Mouse (Mus musculus): Measurements from ENCODE around the gene Gm44579. TPM values are rescaled to one million over a fixed set of nuclear protein-coding genes. Genes with fewer than 3 reads are reported as not detected.

The Gm44579 gene
- not detected for polyA plus RNA-seq (2014; fragmentation: Illumina TruSeq; extraction: RNeasy Lipid Tissue Mini Kit (QIAGEN cat#74804); ENCODE audit: low read depth, low replicate concordance)

DNA sequence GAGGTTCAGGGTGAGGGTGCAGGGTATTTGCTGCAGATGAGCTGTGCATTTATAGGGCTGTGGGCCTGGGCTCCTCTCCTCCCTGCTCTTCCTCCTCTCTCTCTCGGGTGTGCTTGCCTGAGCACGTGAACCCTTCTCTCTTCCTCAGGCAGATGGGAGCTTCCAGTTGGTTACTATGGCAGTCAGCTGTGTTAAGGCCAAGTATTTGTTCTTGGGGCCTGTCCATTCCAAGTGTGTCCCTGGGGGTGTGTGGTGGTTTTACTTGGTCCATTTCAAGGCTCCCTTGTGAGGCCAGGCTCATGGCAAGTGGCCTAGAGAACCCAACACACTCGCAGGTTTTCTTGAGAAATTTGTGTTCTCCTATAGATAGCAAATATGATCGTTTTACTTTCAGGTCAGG lies at the start of gene Gm44579, which contains the start of gene Olfr287:
Gene Gm44579, minus strand, starts transcription at position 101 of the 400 bp plus-strand sequence.
Gene Olfr287, minus strand, starts transcription at position 180 of the 400 bp plus-strand sequence.

DNA sequence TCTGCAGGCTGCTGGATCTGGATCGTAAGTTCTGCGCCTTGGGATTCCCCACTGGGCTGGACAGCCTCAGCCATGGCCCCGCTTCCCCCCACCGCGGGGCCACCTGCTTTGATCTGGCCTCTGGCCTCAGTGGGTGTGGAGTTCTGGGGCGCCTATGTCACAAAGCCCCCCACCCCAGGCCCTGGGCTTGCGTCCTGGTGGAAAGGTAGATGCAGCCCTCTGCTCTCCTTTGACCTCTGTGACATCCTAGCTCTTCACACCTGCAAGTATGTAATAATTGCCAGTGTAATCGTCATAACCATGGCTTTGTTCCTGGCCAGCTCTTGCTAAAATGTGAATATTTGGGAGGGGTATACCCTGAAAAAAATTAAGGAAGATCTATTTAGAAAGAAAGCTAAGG lies 36.4 kb upstream of the Gm44579 start, which contains the start of gene H1fnt:
Gene H1fnt, minus strand, starts transcription at position 101 of the 400 bp plus-strand sequence.

DNA sequence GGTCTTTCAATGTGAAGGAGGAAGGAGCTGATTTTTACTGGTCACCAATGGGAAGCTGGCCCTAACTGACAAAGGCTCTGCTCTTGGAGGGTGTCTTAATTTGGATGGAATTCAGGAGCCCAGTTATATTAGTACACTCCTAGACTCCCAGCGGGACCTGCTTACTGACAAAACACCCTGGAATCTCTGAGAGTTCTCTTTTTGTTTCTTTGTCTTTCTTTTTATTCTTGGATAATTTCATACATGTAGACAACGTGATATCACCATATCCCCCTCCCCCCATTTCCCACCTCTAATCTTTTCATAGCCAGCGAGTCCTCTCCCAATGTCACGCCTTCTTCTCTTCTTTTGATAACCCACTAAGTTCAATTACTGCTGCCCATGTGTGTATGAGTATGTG lies 13.6 kb upstream of the Gm44579 start, which contains the start of gene Olfr286:
Gene Olfr286, minus strand, starts transcription at position 101 of the 400 bp plus-strand sequence.

DNA sequence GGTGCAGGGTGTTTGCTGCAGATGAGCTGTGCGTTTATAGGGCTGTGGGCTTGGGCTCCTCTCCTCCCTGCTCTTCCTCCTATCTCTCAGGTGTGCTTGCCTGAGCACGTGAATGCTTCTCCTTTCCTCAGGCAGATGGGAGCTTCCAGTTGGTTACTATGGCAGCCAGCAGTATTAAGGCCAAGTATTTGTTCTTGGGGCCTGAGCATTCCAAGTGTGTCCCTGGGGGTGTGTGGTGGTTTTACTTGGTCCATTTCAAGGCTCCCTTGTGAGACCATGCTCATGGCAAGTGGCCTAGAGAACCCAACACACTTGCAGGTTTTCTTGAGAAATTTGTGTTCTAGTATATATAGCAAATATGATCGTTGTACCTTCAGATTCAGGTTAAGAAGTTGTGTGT lies 25.3 kb downstream of the Gm44579 start, which contains the start of gene Olfr288:
Gene Olfr288, minus strand, starts transcription at position 101 of the 400 bp plus-strand sequence.

DNA sequence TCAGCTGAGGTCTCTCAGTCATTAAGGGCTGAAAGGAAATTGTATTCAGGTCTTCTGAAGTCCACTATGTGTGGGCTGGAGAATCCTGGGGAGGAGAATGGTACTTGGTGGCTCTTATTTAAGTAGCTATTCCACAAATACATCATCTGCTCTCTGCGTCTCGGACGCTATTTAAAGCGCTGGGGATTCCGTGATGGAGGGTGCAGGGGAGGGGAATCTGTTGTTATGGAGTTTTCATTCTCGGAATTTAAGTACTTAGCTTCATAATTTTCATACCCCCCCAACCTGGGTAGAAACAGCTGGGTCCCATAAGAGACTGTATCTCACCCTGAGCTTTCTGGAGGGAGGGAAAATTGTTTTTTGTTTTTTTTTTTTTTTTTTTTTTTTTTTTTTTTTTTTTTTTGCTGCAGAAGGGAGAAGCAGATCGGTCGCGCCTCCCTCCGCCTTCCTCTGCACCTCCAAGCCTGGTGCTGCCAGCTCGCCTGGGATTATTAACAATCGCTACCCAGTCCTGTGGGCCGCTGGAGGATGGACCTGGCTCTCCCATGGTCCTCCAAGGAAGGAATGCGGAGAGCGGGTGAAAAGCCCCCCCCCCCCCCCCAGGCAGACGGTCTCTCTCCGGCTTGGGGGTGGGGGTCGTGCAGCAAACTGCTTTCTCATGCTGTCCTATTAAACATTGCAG lies 53.7 kb downstream of the Gm44579 start, which contains the start of gene Ccdc184:
Gene Ccdc184, plus strand, starts transcription at position 196 of the 682 bp plus-strand sequence.

DNA sequence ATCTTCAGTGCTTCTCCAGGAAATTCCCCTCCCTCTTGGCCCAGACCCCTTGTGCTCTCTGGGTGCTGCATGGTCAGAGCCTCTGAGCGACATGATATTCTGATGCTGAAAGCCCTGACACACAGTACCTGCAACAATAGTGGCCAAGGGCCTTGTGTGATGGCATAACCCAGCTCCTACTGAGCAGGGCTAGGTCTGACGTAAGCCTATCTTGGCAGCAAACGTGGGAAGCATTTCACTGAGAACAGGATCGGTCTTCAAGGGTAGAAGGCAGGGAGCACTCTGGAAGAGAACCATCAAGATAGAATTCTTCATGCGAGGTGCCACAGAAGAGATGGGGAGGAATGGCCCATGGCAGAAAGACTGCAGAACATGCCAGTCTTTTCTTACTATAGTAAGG lies 55.3 kb downstream of the Gm44579 start, which contains the start of gene Asb8:
Gene Asb8, minus strand, starts transcription at position 101 of the 400 bp plus-strand sequence.

Other genes with a start within 250 kb of the Gm44579 start
- not detected for gene Col2a1, start 216.3 kb downstream of the Gm44579 start, polyA plus RNA-seq (2014; fragmentation: Illumina TruSeq; extraction: RNeasy Lipid Tissue Mini Kit (QIAGEN cat#74804); ENCODE audit: low read depth, low replicate concordance)
- gene Pfkm, start 128.4 kb downstream of the Gm44579 start, polyA plus RNA-seq (2014; fragmentation: Illumina TruSeq; extraction: RNeasy Lipid Tissue Mini Kit (QIAGEN cat#74804); ENCODE audit: low read depth, low replicate concordance) = 11.9 TPM
- 36.2 TPM for gene Senp1, start 127.2 kb downstream of the Gm44579 start, polyA plus RNA-seq (2014; fragmentation: Illumina TruSeq; extraction: RNeasy Lipid Tissue Mini Kit (QIAGEN cat#74804); ENCODE audit: low read depth, low replicate concordance)
- 29.8 TPM for gene Asb8, start 55.4 kb downstream of the Gm44579 start, polyA plus RNA-seq (2014; fragmentation: Illumina TruSeq; extraction: RNeasy Lipid Tissue Mini Kit (QIAGEN cat#74804); ENCODE audit: low read depth, low replicate concordance)
- gene Ccdc184, start 53.8 kb downstream of the Gm44579 start, polyA plus RNA-seq (2014; fragmentation: Illumina TruSeq; extraction: RNeasy Lipid Tissue Mini Kit (QIAGEN cat#74804); ENCODE audit: low read depth, low replicate concordance) = not detected
- not detected for gene Olfr288, start 25.4 kb downstream of the Gm44579 start, polyA plus RNA-seq (2014; fragmentation: Illumina TruSeq; extraction: RNeasy Lipid Tissue Mini Kit (QIAGEN cat#74804); ENCODE audit: low read depth, low replicate concordance)
- gene Olfr287, start 79 bp upstream of the Gm44579 start, polyA plus RNA-seq (2014; fragmentation: Illumina TruSeq; extraction: RNeasy Lipid Tissue Mini Kit (QIAGEN cat#74804); ENCODE audit: low read depth, low replicate concordance) = not detected
- gene Olfr286, start 13.5 kb upstream of the Gm44579 start, polyA plus RNA-seq (2014; fragmentation: Illumina TruSeq; extraction: RNeasy Lipid Tissue Mini Kit (QIAGEN cat#74804); ENCODE audit: low read depth, low replicate concordance) = not detected
- not detected for gene H1fnt, start 36.3 kb upstream of the Gm44579 start, polyA plus RNA-seq (2014; fragmentation: Illumina TruSeq; extraction: RNeasy Lipid Tissue Mini Kit (QIAGEN cat#74804); ENCODE audit: low read depth, low replicate concordance)
- 3.4 TPM for gene Zfp641, start 75.2 kb upstream of the Gm44579 start, polyA plus RNA-seq (2014; fragmentation: Illumina TruSeq; extraction: RNeasy Lipid Tissue Mini Kit (QIAGEN cat#74804); ENCODE audit: low read depth, low replicate concordance)
- gene Olfr285, start 96.4 kb upstream of the Gm44579 start, polyA plus RNA-seq (2014; fragmentation: Illumina TruSeq; extraction: RNeasy Lipid Tissue Mini Kit (QIAGEN cat#74804); ENCODE audit: low read depth, low replicate concordance) = not detected
- gene Olfr284, start 120.0 kb upstream of the Gm44579 start, polyA plus RNA-seq (2014; fragmentation: Illumina TruSeq; extraction: RNeasy Lipid Tissue Mini Kit (QIAGEN cat#74804); ENCODE audit: low read depth, low replicate concordance) = not detected
- gene Olfr283, start 160.0 kb upstream of the Gm44579 start, polyA plus RNA-seq (2014; fragmentation: Illumina TruSeq; extraction: RNeasy Lipid Tissue Mini Kit (QIAGEN cat#74804); ENCODE audit: low read depth, low replicate concordance) = not detected
- not detected for gene Olfr282, start 210.2 kb upstream of the Gm44579 start, polyA plus RNA-seq (2014; fragmentation: Illumina TruSeq; extraction: RNeasy Lipid Tissue Mini Kit (QIAGEN cat#74804); ENCODE audit: low read depth, low replicate concordance)
- not detected for gene Olfr281, start 231.6 kb upstream of the Gm44579 start, polyA plus RNA-seq (2014; fragmentation: Illumina TruSeq; extraction: RNeasy Lipid Tissue Mini Kit (QIAGEN cat#74804); ENCODE audit: low read depth, low replicate concordance)
- gene OR5BS1P, start 248.9 kb upstream of the Gm44579 start, polyA plus RNA-seq (2014; fragmentation: Illumina TruSeq; extraction: RNeasy Lipid Tissue Mini Kit (QIAGEN cat#74804); ENCODE audit: low read depth, low replicate concordance) = not detected

Data from adrenal gland, adult 10 weeks (tissue).